Mouse (Mus musculus) CH12.LX (cell line): Measurements from ENCODE around the gene Slc2a8.
"Not testable (repeated sequence)": the region's sequence is repeated elsewhere in the genome, so short reads cannot be mapped to it uniquely, and the experiment has no call there.

Experiments used
- CHD2 ChIP-seq: IDR thresholded peaks from 2 replicates; pipeline ENCODE4 v1.6.1; 2011; ENCODE audit warnings: low read length, improper control_type of control experiment
- CTCF ChIP-seq, 2 experiments: IDR thresholded peaks in 1 of 2; conservative IDR thresholded peaks in 1 of 2; 2 replicates each; pipeline ENCODE4 v1.5.1; 2011 to 2012; ENCODE audit warnings: low read depth in 2 of 2, low read length in 2 of 2, improper control_type of control experiment in 1 of 2, inconsistent platforms in 1 of 2, mild to moderate bottlenecking in 1 of 2, moderate library complexity in 1 of 2
- SMC3 ChIP-seq: IDR thresholded peaks from 2 replicates; pipeline ENCODE4 v1.6.1; 2011; ENCODE audit warnings: low read depth, low read length, improper control_type of control experiment
- ZNF384 ChIP-seq: IDR thresholded peaks from 2 replicates; pipeline ENCODE4 v1.6.1; 2012; ENCODE audit warnings: low read depth, low read length, improper control_type of control experiment, inconsistent platforms

- TF ChIP-seq ZNF384, CHD2: not testable (repeated sequence)
- TF ChIP-seq SMC3 (peak; percentile 31; the same call in 1 of the 2 replicates), CTCF (conservative IDR thresholded peaks at IDR 0.05 in 1 of 2, IDR thresholded peaks at IDR 0.05 in 1 of 2; ENCODE audit: low read depth in 2 of 2, low read length in 2 of 2) (peak; percentile 16 to 62; a peak in 3 of 4 replicates)
Observed at GRCm38 (mm10) chr2:33009055-33009454, 27.2 kb upstream of the Slc2a8 start.
